Mouse (Mus musculus): Measurements from ENCODE around the gene Csnk2b. TPM values are rescaled to one million over a fixed set of nuclear protein-coding genes. Genes with fewer than 3 reads are reported as not detected.
"Not testable (repeated sequence)": the region's sequence is repeated elsewhere in the genome, so short reads cannot be mapped to it uniquely, and the experiment has no call there.

Csnk2b gene
- total RNA-seq, 2 experiments from 2014 or later, result 183 to 187 TPM

GRCm38 (mm10) chr17:35125081-35125480, 3.2 kb upstream of the Csnk2b start:
- intact Hi-C loops (cut with DNase I), result loop anchor here (5.0 kb wide), 1 partner anchor 37 kb away; the partner anchor contains the start of gene Prrc2a
- DNase-seq, result no peak

DNA sequence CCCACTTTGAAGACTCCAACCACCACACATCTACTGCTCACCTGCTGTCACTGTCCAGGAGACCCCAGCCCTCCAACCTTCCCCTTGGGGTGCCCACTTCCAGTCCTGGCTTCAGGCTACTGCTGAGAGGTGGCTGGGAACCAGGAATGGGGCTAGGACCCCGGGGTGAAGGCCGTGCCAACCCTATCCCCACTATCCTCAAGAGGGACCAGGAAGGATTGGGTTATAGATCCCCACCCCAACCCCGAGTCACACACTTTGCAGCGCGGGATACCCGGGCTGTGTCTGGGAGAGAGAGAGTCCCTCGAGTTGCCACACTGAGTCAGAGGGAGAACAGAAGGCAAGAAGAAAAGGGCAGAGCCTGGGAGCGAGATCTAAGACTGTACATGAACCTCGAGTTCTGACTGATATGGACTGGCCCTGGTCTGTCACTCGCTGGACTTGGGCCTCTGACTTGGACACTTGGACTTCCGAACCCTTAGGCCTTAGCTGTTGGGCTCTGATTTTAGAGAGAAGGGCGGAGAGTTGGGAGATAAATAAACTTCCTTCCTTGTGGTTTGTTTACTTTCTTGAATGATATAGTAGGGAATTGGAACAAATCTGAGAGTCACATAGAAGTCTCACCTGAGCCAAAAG, 2.5 kb upstream of the Csnk2b start:
- DNase-seq, result not testable (repeated sequence)
- intact Hi-C loops (cut with DNase I), result loop anchor here (5.0 kb wide), 1 partner anchor 113 kb away; the partner anchor contains the start of gene Nfkbil1

- intact Hi-C loops (cut with DNase I), result loop anchor here (5.0 kb wide), 1 partner anchor 114 kb away; the partner anchor contains the start of gene Nfkbil1
These were observed 1.4 kb upstream of the Csnk2b start for GRCm38 (mm10) chr17:35123287-35123686.

GRCm38 (mm10) chr17:35121143-35121799, 582 bp downstream of the Csnk2b start, which contains the start of gene Gpank1:
Gene Gpank1 (plus strand): TSS chr17:35121455.
- DNase-seq, result peak; percentile 99
- intact Hi-C loops (cut with DNase I), result loop anchor here (2.0 to 5.0 kb wide), 2 partner anchors 30 to 116 kb away; partner anchors contain the start of gene Nfkbil1

More at GRCm38 (mm10) chr17:35123287-35123686, 1.4 kb upstream of the Csnk2b start:
- DNase-seq, result not testable (repeated sequence)

DNA sequence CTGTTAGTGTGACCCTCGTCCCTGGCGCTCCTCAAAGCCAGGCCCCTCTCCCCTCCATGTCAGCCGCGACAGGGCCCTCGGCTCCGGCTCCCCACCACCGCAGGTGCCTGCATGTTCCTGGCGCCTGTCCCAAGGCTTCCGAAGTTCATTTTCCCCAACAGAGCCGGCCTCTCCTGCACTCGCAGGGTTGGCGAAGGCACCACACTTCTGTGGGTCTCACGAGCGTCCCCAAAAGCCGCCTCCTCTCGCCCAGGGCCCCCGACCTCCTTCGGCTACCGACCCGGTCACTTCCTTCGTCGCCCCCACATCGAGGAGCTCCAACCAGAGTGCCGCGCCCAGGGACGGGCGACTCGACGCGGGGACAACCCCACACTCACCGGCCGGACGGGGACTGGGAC, 1.1 kb downstream of the Csnk2b start:
- intact Hi-C loops (cut with DNase I), result loop anchor here (2.0 to 5.0 kb wide), 2 partner anchors 30 to 117 kb away; partner anchors contain the start of gene Nfkbil1

GRCm38 (mm10) chr17:35115046-35116019, 6.5 kb downstream of the Csnk2b start, which contains the start of gene Ly6g5b:
Gene Ly6g5b (minus strand): TSS chr17:35115428.
- intact Hi-C loops (cut with DNase I), result no loop called here
- DNase-seq, result peak in 1 of 2 experiments; percentile 49

More for the DNA sequence above, 1.1 kb downstream of the Csnk2b start:
- DNase-seq, result no peak

- intact Hi-C loops (cut with DNase I), result no loop called here
- DNase-seq, result no peak
These were observed 10.1 kb downstream of the Csnk2b start for GRCm38 (mm10) chr17:35111774-35112173.

GRCm38 (mm10) chr17:35108097-35108496, 13.8 kb downstream of the Csnk2b start, which contains the start of gene Ly6g5c:
Gene Ly6g5c (plus strand): TSS chr17:35108279.
- DNase-seq, result no peak
- intact Hi-C loops (cut with DNase I), result loop anchor here (5.0 kb wide), 1 partner anchor 46 kb away; no protein-coding TSS in a partner anchor

GRCm38 (mm10) chr17:35106522-35106921, 15.3 kb downstream of the Csnk2b start:
- intact Hi-C loops (cut with DNase I), result loop anchor here (1.0 to 5.0 kb wide), 2 partner anchors 44 to 85 kb away; no protein-coding TSS in a partner anchor
- no peak for DNase-seq

DNA sequence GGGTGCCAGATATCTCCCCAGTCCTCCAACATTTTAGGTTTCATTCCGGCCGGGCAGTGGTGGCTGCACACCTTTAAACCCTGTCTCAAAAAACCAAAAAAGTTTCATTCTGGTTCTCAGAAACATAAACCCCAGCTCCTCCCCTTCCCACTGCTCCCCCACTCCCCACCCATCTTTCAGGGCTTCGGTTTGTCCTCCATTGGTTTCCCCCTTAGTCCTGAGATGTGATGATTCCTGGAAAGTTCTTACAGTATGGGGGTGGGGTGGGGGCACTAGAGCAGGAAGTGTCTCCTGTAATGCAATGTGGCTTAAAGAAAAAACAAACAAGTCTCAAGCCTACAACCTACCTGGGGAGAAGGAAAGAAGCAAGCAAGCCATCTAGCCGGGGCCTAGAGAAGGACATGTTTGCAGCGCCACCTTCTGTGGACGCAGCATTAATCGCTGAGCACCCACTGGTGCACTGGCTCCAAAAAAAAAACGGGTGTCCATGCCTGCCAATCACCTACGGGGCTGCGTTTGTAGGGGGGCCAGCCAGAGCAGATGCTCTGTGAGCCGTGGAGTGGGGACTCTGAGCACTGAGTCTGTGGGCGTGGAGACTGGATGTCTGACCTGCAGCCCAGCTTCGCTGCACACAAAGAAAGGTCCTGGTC, 16.0 kb downstream of the Csnk2b start:
- peak; percentile 47 to 50 for DNase-seq
- intact Hi-C loops (cut with DNase I), result loop anchor here (1.0 to 5.0 kb wide), 2 partner anchors 44 to 85 kb away; no protein-coding TSS in a partner anchor

DNA sequence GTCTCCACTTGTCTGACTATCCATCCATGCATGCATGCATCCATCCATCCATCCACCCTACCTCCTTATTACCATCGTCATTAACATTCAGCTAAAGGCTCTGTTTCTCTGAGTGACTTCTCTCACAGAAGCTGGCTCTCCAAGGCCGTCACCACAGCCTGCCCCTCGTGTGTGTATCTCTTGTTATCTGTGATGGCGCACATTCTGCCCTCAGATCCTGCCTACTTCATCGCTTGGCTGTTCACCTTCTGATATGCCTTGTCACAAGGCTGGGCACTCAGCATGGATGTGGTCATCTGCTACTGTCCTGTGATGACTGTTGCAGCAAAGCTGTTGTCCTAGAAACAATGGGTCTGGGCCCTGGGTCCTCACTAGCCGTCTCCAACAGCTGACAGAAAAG, 17.1 kb downstream of the Csnk2b start:
- intact Hi-C loops (cut with DNase I), result loop anchor here (5.0 kb wide), 1 partner anchor 42 kb away; no protein-coding TSS in a partner anchor
- no peak for DNase-seq

DNA sequence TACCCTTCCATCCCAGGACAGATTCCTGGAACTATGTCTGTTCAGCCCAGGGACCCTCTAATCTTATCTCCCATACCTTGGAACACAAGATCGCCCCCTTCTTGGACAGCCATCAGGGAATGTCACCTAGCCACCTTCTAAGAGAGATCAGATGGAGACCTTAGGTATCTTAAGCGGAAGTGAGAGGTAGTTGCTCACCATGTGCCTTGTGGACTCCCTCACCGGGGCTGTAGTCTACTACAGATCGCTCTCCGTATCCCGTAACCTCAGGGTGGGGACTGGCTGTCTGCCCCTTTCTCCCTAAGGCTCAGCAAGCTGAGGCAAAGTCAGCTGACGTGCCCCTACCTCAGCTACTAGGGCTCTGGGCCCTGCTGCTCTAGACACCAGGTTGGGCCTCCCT, 17.8 kb downstream of the Csnk2b start:
- no peak for DNase-seq
- intact Hi-C loops (cut with DNase I), result no loop called here

- no peak for DNase-seq
- intact Hi-C loops (cut with DNase I), result no loop called here
These were observed 18.6 kb downstream of the Csnk2b start for GRCm38 (mm10) chr17:35103221-35103690.

DNA sequence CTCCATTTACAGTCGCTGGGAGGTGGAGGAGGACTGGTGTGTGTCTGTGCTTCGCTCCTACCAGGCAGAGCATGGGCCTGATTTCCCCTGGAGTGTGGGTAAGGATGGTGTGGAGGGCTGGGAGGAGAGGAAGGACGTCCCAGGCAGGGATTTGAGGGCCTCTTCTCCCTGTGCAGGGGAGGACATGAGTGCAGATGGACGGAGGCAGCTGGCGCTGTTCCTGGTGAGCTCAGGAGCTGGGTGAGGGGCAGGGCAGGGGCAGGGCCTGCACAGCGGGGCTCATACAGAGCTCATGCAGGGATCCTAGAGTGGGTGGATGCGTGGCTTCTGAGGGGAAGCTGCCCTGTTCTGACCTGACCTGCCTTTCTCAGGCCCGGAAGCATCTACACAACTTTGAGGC, 19.6 kb downstream of the Csnk2b start:
- no peak for DNase-seq
- intact Hi-C loops (cut with DNase I), result no loop called here

- intact Hi-C loops (cut with DNase I), result no loop called here
- DNase-seq, result no peak
These were observed 20.7 kb downstream of the Csnk2b start for GRCm38 (mm10) chr17:35101161-35101560.

GRCm38 (mm10) chr17:35100196-35100765, 21.6 kb downstream of the Csnk2b start:
- intact Hi-C loops (cut with DNase I), result no loop called here
- DNase-seq, result no peak

DNA sequence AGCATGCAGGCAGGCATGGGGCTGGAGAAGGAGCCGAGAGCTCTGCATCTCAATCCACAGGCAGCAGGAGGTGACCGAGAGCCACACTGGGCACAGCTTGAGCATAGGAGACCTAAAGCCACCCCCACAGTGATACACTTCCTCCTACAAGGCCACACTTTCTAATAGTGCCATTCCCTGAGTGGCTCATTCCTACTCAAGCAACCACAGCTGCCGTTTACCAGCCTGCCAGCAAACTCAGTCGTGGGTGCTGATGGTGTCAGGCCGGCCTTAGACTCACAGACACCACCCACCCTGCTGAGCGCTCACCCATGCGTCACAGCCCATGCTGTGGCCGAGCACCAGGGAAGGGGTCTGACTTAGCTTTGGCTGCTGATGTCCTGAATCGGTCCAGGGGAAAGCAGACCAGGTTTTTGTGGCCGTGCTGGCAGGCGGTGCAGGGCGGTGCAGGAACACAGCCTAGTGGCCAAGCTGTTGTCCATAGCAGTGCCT, 24.6 kb downstream of the Csnk2b start:
- intact Hi-C loops (cut with DNase I), result no loop called here

DNA sequence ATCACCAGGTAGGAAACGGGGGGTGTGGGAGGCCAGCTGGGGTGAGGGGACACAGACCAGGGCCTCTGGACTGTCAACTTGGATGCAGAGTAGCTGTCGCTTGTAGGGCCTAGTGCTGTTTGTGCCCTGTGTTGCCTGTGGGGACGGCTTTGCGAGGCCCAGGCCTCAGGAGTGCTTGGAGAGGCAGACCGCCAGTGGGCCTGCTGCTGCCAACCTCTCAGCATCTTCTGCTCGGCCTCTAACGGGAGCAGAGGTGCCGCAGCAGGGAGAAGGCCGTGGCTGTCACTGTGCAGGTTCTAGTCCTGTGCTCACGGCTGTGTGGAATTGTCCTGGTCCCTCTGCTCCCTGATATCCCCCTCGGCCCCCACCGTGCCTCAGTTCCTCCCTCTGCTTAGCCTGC, 25.3 kb downstream of the Csnk2b start:
- DNase-seq, result no peak
- intact Hi-C loops (cut with DNase I), result no loop called here

More for the DNA sequence above, 24.6 kb downstream of the Csnk2b start:
- DNase-seq, result peak in 1 of 2 experiments; percentile 41

Measured in heart, postnatal 10 days (tissue).